Mouse (Mus musculus): Measurements from ENCODE around the gene Stk11.

Stk11 gene

GRCm38 (mm10) chr10:80172527-80173292, 57.1 kb downstream of the Stk11 start, which contains the start of gene 1600002K03Rik:
Gene 1600002K03Rik (plus strand): TSS chr10:80172944.
- peak; percentile 81 for DNase-seq

GRCm38 (mm10) chr10:80173358-80173757, 57.8 kb downstream of the Stk11 start:
- no peak for DNase-seq

- no peak for DNase-seq
Measured at GRCm38 (mm10) chr10:80173955-80174640, 58.5 kb downstream of the Stk11 start.

- DNase-seq = no peak
Measured at GRCm38 (mm10) chr10:80174705-80175104, 59.1 kb downstream of the Stk11 start.

- no peak for DNase-seq
Measured at GRCm38 (mm10) chr10:80175536-80176269, 60.1 kb downstream of the Stk11 start.

GRCm38 (mm10) chr10:80176270-80176834, 60.7 kb downstream of the Stk11 start:
- DNase-seq = no peak

GRCm38 (mm10) chr10:80177441-80178279, 62.1 kb downstream of the Stk11 start:
- no peak for DNase-seq

GRCm38 (mm10) chr10:80179068-80180051, 63.8 kb downstream of the Stk11 start, which contains the start of gene Efna2:
Gene Efna2 (plus strand): TSS chr10:80179482.
- no peak for DNase-seq
